8 mouse cellular contexts compared by ENCODE assay signal in the genomic region with DNA sequence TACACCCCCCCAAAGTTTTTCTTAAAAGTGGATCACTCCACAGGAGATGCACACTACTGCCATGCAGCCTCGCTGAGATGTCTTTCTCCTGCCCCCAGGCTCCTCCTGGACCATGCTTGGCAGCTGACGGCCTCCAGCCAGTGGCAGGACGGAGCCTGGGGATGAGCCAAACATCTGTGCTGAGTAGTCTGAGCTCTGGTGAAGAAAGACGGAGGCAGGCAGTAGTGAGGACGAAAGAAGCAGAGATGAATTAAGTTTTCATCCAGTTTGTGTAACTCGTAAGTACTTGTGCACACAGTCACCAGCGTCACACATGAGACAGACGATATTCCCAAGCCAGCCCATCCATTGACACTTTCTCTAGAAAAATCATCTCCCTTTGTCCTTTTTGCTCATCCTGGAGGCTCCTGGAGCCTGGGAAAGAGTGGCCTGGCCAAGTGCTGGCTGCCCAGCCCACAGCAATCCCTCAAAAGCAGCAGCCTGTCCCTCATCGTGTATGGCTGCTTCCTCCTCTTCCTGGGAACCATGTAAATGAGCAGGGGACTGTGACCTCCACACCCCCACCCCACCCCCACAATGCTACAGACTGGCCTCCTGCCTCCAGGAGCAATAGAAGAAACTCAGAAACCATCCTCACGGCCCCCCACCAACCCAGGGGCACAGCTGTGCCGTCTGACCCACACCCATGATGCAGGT.
A peak's percentile ranks its signal among the peaks of the same experiment; 100 is the strongest.
DNase-seq lines count a peak whose midpoint lies in the region; ATAC-seq and TF ChIP-seq lines count a peak whose summit lies in the region.

No protein-coding gene starts in this region.

- peak overlapping the region; percentile 15; the same call in 1 of the 2 replicates for H3K9ac ChIP-seq in embryonic facial prominence, embryonic 12.5 days
- peak overlapping the region; percentile 14; the same call in 1 of the 2 replicates for H3K9ac ChIP-seq in midbrain, embryonic 11.5 days (ENCODE audit: low read length)

- H3K27ac ChIP-seq in layer of hippocampus, adult 2 months: 0 out of 2 replicates have a peak overlapping the region, but pooled peaks have one; percentile 75
- 0 out of 2 replicates have a peak overlapping the region, but pooled peaks have one; percentile 33 for H3K27ac ChIP-seq in embryonic facial prominence, embryonic 12.5 days
- H3K27ac ChIP-seq in midbrain, embryonic 11.5 days (ENCODE audit: low read depth, low read length): no peak overlapping the region

- no peak for TF ChIP-seq CTCF in layer of hippocampus, adult 2 months (conservative IDR thresholded peaks at IDR 0.05)

- ATAC-seq in embryonic facial prominence, embryonic 12.5 days (ENCODE audit: insufficient number of reproducible peaks, insufficient read depth, low FRiP score, low TSS enrichment): no peak
- no peak for ATAC-seq in midbrain, embryonic 11.5 days (ENCODE audit: low FRiP score)

- no peak for DNase-seq in layer of hippocampus, adult 2 months (ENCODE audit: low spot score in 2 of 2)
- no peak for DNase-seq in layer of hippocampus, adult 9-10 months (ENCODE audit: low spot score)
- peak; percentile 57 to 63 for DNase-seq in heart, postnatal 14 days
- peak; percentile 88 for DNase-seq in midbrain, embryonic 11.5 days (ENCODE audit: low spot score, missing footprints)
- DNase-seq in thymus, postnatal 4 days: no peak
- DNase-seq in right cerebral cortex, postnatal 36 days (ENCODE audit: low spot score in 2 of 2): no peak
- DNase-seq in frontal cortex, postnatal 25 days (ENCODE audit: low spot score in 2 of 2): no peak

- WGBS in embryonic facial prominence, embryonic 12.5 days: 33% methylated on average over 11 of the region's 11 CpGs
- WGBS in midbrain, embryonic 11.5 days: 30% methylated on average over 11 of the region's 11 CpGs

- H3K9me3 ChIP-seq in embryonic facial prominence, embryonic 12.5 days: no peaks in the 10 kb centered on the region
- no peaks in the 10 kb centered on the region for H3K9me3 ChIP-seq in midbrain, embryonic 11.5 days (ENCODE audit: control insufficient read depth, low read length)

- H3K27me3 ChIP-seq in embryonic facial prominence, embryonic 12.5 days: peaks cover 16% of the 10 kb centered on the region
- H3K27me3 ChIP-seq in midbrain, embryonic 11.5 days (ENCODE audit: control insufficient read depth, insufficient read depth, low read length): peaks cover 14% of the 10 kb centered on the region

- no peaks in the 10 kb centered on the region for H3K36me3 ChIP-seq in embryonic facial prominence, embryonic 12.5 days
- no peaks in the 10 kb centered on the region for H3K36me3 ChIP-seq in midbrain, embryonic 11.5 days (ENCODE audit: control insufficient read depth, insufficient read depth, low read length)

- peak overlapping the region; percentile 98 for H3K4me2 ChIP-seq in embryonic facial prominence, embryonic 12.5 days (replicated peaks)
- H3K4me2 ChIP-seq in midbrain, embryonic 11.5 days: peak overlapping the region; percentile 99

- peaks cover 61% of the 10 kb centered on the region for H3K4me1 ChIP-seq in embryonic facial prominence, embryonic 12.5 days
- H3K4me1 ChIP-seq in midbrain, embryonic 11.5 days (ENCODE audit: control insufficient read depth, insufficient read depth, low read length): peaks cover 40% of the 10 kb centered on the region

- H3K4me3 ChIP-seq in layer of hippocampus, adult 2 months: no peak overlapping the region; the same call in 1 of the 2 replicates
- peak overlapping the region; percentile 51 for H3K4me3 ChIP-seq in embryonic facial prominence, embryonic 12.5 days
- peak overlapping the region; percentile 50; the same call in 1 of the 2 replicates for H3K4me3 ChIP-seq in midbrain, embryonic 11.5 days (ENCODE audit: low read depth, low read length)

- intact Hi-C loops in heart, postnatal 14 days (cut with DNase I): loop anchor here (2.0 kb wide), 1 partner anchor 63 kb away; no protein-coding TSS in a partner anchor

Comparison
In these comparisons a context has a peak if more than half of its experiments do, and no peak if none do; other contexts are left out.
1. DNase-seq: peak in heart, postnatal 14 days (2 of 2) and midbrain, embryonic 11.5 days (single experiment); none in layer of hippocampus, adult 2 months (0 of 2), layer of hippocampus, adult 9-10 months (single experiment), thymus, postnatal 4 days (single experiment), right cerebral cortex, postnatal 36 days (0 of 2) and frontal cortex, postnatal 25 days (0 of 2).